Mouse (Mus musculus) spleen, adult 18-20 months (tissue): ENCODE measurements around the gene Rogdi.

Experiments used
- DNase-seq, 2 experiments: peaks; one replicate each; pipeline ENCODE4 v3.0.0; 2022; ENCODE audit warnings: mixed read lengths in 2 of 2

Rogdi gene

DNA sequence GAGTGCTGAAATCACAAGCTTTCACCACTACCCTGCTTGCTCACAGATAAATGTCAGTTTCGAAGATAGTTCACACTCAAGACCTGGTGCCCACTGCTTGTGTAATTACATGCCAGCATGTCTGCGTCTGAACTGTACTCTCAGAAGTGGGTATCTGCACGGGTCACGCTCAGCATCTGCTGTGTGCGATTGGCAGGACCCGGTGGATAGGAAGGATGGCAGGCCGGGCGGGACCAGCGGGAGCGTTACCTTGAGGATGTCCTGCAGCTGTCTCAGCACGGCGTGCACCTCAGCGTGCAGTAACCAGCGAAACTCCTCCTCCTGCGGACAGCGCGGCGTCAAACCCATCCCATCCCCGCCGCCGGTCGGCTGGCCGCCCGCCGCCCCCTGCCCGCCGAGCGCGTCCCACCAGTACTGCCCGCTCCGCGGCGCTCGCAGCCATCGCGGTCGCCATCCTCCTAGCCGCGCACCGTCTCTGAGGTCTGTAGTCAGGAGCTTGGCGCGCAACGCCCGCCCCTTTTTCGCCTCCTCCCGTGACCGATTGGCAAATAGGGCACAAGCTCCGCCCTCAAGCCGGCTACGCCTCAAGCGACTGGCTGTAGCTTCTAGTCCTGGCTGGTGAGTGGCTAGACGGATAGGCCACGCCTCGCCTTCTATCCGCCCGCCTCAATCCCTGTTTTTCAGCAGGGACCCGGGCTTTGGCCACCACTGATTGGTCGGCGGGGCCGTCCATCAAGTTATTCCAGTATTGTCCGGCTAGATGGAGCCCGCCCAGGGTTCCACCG is at the start of gene Rogdi:
Gene Rogdi (minus strand): TSS at position 500 of the 785 bp plus-strand sequence.
- DNase-seq = peak; percentile 93

DNA sequence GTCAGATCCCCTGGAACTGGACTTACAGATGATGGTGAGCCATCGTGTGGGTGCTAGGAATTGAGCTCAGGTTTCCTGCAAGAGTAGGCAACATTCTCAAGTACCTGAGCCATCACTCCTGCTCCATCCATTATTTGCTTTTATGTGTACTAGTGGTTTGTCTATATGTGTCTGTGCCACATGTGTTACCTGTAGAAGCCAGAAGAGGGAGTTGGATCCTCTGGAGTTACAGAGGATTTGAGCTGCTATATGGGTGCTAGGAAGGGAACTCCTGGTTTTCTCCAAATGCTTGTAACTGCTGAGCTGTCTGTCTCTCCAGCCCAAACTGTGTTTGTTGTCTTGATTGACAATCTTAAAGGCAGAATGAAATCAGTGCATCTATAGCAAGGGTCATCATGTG is 44.8 kb upstream of the Rogdi start:
- no peak for DNase-seq

DNA sequence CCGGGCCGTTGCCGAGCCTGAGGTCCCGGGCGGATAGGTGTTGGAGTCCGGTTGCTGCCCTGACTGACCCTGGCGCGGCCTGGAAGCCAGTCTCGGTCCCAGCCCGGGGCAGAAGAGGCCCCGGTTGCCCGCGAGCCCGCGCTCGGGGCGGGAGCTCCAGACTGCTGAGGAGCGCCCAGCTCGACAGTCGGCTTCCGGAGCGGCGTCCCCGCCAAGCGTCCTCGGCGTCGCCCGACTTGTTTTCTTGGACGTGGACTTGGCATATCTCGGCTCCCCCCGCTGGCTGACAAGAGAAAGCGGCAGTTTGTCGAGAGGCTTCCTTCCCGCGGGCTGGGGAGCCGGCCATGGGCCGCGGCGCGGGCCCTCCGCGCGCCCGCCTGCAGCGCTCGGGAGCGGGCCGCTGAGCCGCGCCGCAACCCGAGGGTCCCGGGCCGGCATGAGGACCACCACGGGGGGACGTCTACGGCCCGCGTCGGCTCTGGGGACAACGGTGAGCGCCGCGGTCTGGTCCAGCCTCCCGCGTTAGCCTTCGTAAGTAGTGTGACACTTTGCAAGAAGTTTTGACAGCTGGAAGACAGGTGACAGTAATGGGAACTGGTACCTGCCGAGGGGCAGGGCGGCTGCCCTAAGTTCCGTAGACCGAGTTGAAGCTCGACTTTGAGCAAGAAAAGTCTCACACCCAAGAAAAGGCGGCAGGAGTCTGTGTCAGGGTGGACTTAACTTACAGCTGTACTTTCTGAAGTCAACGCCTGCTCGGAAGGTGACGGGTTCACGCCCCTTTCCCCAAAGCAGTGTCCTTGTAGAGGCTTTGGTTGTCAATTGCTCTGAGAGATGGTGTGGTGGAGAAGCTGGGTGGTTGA is 37.1 kb upstream of the Rogdi start:
- DNase-seq = peak; percentile 63 to 74

DNA sequence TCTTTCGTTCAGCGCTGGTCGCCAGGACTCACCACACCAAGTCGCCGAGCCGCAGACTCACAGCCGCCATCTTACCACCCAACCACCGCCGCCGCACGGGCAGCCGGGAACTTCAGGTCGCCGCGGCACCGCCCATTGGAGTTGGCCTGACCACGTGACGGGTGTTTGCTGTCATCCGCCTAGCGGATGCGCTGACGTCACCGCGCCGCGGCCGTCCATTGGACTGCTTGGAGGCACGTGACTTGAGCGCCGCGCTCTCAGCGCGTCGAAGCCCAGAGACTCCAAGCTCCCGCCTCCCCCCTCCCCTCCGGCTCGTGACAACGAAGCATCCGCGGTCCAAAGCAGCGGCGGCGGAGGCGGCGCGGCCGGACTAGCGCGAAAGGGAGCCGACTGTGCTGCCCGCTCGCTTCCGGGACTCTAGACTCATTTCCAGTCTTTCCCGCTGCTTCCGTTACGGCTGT is 36.5 kb upstream of the Rogdi start, which contains the start of the genes Glyr1 and Ubn1:
Gene Glyr1 (minus strand): TSS at position 90 of the 461 bp plus-strand sequence.
Gene Ubn1 (plus strand): TSS at position 284 of the 461 bp plus-strand sequence.
- DNase-seq = peak; percentile 97 to 99

DNA sequence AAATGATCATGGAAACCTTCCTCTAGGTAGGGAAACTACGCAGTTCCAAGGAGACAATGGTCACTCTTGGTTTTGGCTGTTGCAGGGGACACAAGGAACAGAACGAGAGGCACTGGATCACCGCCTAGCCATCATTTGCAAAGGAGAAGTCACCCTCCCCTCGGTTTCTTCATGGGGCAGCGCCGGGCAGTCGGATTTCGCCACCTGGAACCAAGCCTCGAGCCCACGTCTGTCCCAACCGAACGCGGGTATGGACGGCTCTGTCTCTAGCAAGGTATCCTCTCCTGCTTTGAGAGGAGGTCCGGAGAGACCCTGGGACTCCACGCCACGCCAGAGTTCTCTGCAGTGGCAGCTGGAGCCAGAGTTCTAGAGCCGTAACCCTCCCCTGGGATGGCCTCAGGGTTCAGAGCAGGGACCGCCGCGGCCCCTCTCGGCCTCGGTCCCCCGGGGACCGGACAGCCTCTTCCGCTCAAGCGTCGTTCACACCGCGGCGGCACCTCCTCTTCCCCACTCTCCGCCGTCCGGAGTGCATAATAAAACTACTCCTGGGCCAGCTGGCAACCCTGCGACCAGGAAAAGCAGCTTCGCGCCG is 35.9 kb upstream of the Rogdi start:
- DNase-seq = no peak

DNA sequence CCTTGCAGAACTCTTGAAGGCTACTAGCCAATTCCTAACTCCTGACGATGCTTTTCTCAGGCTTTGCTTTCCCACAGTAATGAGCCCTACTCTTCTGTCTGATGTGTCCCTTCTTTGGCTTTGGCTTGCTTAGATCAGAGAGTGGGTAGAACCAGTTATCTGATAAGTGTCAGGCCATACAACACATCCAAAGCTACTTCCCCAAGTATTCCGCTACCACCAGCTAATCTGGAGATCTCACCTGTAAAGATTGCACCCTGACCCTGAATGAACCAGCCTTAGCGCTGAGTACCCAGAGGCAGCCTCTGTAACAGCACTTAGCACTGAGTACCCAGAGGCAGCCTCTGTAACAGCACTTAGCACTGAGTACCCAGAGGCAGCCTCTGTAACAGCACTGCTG is 32.0 kb upstream of the Rogdi start:
- no peak for DNase-seq

DNA sequence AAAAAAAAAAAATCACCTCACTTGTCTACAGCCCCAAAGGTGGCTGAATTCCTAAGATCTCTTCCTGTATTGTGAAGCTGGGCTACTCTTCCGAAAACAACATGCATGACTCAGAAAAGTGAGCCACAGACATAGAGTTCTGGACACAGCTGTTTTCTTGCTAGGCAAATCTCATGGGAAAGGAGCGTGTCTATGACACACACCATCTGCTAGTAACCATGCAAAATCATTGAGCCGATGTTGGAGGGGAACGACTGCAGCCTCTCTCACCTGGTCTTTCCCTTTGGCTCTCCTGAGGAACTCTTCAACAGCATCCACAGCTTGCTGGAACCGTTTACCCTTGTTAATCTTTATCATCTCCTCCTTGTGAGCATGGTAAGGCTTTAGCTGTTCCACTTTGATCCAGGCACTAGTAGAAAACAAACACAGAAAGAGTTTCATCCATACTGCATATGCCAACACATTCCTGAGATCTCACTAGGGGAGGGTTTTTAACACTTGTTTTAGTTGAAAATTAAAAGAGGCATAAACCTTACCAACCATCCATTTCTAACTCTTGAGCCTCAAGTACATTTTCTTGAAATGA is 23.4 kb upstream of the Rogdi start:
- no peak for DNase-seq

DNA sequence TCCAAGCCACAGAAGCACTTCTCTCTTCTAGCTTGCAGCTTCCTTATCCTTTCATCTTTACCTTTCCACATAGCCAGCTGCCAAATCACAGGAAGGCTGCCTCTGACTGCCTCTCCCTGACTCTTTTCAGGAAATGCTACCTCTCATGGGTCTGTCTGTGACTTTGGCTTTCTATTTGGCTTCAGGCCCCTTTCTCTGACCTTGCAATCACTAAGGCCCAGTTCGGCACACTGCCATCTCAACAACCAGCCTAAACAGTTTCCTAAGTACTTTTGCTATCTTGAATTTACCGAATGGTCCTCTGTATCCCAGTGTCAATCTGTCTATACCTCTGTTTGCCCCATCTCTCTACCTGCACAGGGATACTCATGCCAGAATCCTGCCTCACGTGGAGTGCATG is 22.2 kb upstream of the Rogdi start:
- DNase-seq = no peak

DNA sequence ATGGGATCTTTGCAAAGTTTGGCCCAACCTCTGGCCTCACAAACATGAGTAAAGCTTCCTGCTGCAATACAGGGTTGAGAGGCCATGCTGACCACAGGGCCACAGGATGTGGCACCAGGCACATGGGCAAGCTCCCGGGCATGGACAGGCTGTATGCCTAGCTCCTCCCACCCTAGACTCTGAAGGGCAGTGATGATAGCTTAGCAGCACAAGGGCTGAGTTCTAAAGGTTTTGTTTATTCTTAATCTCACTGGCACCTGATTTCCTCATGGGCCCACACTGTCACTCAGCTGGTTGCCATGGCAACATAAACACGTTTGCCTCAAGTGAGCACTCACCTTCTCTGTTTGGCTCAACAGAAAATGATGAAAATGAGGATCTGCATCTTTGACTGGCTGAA is 16.5 kb upstream of the Rogdi start:
- DNase-seq = no peak

DNA sequence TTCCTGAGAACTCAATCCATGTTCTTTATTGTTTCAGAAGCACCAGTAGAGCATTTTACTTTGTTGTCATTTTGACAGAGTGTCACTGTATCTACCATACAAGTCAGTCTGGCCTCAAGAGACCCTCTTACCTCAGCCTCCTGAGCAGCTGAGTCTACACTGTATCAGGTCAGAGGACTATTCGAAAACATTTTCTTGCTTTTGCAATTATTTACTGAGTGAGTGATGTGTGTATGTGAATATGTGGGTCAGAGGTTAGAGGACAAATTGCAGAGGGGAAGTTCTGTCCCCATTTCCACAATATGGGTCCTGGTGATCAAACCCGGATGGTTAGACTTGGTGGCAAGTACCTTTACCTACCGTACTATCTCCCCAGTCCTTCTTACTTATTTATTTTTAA is 10.7 kb upstream of the Rogdi start:
- DNase-seq = no peak

DNA sequence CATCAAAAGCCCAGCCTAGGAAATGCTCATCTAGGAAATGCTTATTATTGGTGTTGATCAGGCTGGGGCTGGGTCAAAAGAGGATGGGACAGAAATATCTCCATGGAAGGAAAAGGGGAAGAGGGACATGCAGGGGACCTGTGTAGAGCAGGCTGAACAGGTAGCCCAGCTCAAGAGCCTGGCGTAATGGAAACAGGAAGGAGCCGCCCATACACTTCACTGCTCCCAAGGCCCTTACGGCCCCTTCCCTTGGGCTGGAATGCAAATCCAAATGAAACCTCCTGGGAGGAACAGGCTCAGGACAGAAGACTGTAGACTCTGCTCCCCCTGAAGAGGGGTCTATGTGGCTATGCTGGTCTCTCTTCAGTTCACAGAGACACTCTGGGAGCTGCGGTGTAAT is 1.2 kb upstream of the Rogdi start:
- DNase-seq = no peak

DNA sequence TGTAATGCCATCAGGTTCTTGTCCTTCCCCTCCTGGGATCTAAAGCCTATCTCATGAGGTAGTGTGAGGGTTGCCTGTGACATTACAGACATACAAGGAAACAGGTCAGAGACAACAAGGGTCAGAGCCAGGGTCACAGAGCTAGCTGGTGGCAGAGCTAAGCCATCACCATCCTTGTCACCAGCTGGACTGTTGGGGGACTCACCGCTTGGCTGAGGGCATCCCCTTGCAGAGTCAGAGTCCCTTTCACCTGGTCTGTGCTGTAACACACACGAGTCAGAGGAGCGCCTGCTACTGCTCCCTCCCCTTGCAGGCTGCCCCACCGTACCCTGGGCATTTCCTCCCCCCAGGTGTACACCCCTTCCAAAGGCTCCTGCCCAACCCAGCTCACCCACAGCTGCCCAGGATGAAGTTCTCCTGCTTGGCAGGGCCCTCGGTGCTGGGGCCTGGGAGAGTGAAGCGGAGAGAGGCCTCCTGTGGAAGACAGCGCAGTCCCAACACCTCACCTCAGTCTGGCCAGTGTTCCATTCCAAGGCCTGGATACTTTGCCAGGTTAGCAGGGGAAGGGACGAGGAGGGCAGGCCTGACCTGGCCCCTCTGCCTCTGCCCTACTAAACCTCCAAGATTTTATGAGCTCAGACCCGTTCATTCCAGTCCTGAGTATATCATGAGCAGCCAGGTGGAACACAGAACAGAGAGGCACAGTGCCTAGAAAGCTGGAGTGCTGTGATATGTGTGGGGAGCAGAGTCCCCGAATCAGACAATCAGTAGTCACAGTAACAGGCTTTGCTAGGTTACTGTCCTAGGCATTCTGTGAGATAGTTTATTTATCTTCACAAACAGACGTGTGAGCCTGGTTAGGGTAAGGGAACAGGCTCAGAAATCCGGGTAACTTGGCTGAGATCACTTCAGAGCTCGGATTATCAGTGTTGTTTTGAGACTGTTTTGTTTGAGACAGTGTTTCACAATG is 1.0 kb downstream of the Rogdi start:
- DNase-seq = peak in 1 of 2 experiments; percentile 15

DNA sequence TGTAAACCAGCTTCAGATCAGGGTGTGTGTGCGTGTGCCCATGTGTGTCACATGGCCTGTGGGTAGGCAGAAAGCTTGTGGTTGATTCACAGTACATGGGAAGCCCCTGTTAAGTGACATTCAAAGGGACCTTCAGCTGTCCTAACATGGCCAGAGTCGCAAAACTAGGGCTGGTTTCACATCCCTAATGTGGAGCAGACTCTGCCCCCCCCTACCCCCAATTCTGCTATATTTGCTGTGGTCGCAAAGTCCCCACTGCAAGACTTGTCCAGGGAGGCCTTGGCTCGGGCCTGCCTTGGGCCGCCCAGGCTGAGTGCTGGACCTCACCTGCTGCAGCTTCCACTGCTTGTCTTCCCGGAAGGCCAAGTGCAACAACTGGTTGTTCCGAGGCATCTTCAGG is 2.1 kb downstream of the Rogdi start:
- DNase-seq = peak; percentile 33 to 37

DNA sequence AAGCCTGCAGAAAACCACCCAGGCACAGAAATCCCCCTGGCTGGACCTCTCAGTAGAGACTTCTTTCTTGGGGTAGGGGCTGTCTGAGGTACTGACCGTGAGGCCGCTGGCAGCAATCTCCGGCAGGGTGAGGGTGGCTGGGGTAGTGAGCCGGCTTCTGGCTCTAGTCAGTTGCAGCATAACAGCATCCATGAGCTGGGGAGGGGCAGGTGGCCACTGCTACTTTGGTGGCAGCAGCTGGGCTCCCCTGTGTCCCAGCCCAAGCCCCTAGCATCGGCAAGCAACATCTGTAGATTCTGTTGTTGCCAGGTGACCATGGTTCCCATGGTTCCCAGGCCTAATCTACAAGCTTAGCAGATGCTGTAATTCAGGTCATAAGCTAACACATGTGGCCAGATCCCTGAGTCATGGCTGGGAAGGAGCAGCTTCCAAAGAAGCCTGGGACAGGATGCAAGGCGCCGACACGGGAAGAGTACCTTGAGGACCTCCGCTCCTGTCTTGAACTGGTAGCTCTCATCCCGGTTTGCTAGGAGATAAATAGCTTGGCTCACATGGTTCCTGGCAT is 2.9 kb downstream of the Rogdi start:
- DNase-seq = no peak

DNA sequence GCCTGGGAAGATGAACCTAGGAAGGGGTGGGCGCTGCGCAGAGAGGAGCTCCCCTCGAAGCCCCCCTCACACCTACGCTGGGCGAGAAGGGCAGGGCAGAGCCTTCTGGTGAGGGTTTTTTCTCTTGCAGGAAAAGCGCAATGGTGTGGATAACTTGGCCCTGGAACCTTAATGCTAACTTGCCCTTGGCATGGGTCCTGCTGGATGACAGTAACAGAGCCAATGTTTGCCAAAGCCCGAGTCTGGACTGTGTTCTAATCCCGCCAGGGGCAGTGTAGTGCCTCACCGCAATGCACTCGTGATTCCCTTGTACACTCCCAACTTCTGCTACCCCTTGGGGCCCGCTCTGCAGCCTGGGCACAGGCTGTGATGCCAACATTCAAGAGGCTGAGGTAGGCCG is 5.3 kb downstream of the Rogdi start:
- DNase-seq = no peak

DNA sequence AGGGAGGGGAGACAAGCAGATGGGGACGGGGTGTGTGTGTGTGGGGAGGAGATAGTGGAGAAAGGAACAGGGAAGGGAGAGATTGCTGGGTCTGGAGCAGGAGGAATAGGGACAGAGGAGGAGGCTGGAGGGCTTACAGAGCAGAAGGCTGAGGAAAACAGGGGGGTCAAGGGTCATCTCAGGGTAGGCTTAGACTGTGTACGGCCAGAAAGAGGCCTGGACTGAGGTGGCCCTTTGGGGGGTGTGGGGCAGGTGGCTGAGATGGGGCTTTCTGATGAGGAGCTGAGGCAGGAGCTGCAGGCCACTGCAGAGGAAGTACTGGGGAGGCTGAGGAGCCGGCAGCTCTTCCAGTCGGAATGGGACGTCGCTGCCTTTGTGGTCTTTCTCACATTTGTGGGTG is 5.9 kb downstream of the Rogdi start:
- no peak for DNase-seq

DNA sequence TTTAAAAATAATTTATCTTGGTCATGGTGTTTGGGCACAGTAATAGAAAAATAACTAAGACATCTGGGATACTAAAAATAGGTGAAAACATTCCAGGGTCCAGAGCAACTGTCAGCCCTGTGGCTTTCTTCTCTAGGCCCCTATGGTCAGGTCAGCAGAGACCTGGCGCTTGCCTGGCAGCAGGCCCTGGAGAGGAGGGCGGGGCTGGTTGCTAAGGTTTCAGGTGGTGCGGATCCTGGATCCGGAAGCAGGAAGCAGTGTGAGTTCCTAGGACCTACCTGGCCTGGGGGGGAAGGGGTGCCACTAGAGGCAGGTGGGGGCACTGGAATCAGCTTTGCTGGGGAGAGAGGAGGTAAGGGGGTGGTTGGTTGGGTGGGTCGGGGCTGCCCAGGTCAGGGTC is 6.3 kb downstream of the Rogdi start, which contains the start of gene Smim22:
Gene Smim22 (plus strand): TSS at position 222 of the 400 bp plus-strand sequence.
- DNase-seq = no peak

DNA sequence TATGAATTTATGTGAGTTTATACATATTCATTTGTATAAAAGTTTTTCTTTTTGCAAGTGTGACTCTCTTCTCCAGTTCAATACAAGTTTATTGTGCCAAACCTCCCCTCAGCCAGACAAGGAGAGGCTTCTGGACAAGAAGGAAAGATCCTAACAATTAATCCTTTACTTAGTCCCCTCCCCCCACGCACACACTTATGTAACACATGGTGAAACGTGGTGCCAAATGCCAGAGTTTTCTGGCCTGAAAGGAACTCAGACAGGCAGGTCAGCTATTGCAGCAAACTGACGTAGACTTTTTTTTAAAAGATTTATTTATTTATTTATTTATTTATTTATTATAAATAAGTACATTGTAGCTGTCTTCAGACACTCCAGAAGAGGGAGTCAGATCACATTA is 12.7 kb downstream of the Rogdi start:
- no peak for DNase-seq

DNA sequence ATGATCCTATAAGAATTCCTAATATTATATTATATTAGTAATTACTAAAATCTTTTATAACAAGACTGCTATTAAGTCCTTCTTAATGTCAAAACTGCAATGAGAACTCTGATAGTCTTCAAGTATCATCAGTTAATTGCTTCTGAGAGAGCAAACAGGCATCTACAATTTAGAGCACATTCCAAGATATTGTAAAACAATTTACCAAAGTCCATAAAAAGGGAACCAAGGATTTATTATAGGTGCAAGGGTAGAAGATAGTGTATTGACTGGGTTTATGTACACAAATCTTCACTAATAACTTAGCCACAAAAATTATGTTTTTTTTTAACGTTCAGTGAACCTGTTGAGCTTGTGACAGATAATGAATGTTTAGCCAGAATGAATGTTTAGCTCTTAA is 14.4 kb downstream of the Rogdi start:
- no peak for DNase-seq

DNA sequence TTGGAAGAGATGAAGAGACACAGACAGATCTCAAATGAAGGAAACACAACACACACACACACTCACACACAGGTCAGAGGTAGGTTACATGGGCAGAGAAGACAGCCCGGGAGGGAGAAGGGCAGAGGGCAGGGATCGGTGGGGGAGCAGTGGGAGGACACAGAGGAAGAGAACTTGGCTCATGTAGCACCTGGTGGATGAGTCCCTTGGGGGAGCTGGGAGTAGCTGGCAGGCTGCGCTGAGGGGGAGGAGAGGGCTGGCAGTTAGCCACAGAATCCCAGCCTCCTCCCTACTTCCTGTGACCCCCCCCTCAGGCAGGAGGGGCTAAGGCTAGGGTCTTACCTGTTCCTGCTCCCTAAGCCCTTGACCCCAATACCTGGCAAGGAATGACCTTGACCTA is 15.8 kb downstream of the Rogdi start, which contains the start of gene Sept12:
Gene Sept12 (minus strand): TSS at position 300 of the 400 bp plus-strand sequence.
- DNase-seq = no peak

DNA sequence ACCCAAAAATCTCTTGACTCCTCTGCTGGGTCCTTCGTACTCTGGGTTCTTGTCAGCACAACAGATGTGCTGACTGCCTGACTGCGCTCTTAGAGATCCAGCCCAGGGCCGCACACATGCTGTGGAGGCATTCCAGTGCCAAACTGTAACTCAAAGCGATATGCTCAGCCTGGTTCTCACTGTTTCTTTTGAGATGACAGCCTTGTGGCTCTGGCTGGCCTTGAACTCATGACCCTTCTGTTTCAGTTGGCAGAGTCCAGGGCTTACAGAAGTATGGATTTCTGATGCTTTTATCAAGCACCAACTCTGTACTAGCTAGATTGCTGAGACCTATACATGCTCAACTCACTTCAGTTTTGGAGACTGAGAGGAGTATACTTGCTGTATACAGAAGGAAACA is 20.1 kb downstream of the Rogdi start:
- DNase-seq = no peak
